Mouse (Mus musculus): ENCODE data around the gene Naip6.
"Not testable (repeated sequence)": the region's sequence is repeated elsewhere in the genome, so short reads cannot be mapped to it uniquely, and the experiment has no call there.

The Naip6 gene

DNA sequence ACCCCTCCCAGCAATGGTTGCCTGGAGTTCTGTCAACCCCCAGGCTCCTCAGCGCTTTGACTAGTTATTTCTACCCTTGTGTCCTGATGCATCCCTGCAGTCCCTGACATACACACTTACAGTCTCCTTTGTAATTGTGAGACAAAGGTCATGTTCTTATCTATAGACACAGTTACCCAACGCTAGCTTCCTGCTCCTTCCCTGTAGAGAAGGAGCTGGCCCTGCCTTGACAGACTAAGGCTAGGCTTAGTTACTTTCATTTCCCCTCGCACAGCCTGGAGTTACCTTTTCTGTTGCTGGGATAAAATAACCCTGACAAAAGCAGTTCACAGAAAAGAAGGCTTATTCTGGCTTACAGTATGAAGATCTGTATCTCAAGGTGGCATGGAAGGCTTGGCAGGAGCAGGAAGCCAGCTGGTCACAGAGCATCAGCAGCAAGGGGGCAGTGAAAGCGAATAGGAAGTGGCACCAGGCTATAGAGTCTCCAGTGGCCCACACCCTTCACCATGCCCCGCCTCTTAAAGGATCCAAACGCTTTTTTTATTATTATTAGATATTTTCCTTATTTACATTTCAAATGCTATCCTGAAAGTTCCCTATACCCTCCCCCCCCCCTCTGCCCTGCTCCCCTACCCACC lies at the start of gene Naip6:
Naip6 (minus strand) TSS at position 419 of the 638 bp plus-strand sequence.
- DNase-seq (ENCODE audit: low spot score in 2 of 2), result not testable (repeated sequence)

- DNase-seq (ENCODE audit: low spot score in 2 of 2), result not testable (repeated sequence)
Observed at GRCm38 (mm10) chr13:100352315-100352714, 34.8 kb upstream of the Naip6 start.

GRCm38 (mm10) chr13:100349510-100350173 lies 32.2 kb upstream of the Naip6 start:
- DNase-seq (ENCODE audit: low spot score in 2 of 2), result not testable (repeated sequence)

- no peak for DNase-seq (ENCODE audit: low spot score in 2 of 2)
Observed at GRCm38 (mm10) chr13:100341822-100342221, 24.3 kb upstream of the Naip6 start.

DNA sequence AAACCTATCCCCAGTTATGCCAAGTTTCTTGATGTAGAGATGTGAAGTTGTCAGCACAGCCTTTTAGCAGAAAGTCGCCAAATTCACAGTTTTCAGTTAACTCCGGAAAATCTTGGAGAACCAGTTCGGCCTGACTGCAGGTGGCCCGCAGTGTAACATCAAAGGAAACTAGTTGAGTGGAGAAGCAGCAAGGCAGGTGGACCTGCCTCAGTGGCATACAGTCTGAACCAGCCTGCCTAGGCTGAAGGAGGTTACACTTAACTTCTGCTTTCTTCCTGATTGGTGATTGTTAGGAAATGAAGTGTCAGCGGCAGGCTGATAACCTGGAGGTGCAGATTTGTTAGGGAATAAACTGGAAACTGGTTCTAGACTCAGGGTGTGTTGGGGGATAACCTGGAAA lies 14.3 kb upstream of the Naip6 start:
- not testable (repeated sequence) for DNase-seq (ENCODE audit: low spot score in 2 of 2)

DNA sequence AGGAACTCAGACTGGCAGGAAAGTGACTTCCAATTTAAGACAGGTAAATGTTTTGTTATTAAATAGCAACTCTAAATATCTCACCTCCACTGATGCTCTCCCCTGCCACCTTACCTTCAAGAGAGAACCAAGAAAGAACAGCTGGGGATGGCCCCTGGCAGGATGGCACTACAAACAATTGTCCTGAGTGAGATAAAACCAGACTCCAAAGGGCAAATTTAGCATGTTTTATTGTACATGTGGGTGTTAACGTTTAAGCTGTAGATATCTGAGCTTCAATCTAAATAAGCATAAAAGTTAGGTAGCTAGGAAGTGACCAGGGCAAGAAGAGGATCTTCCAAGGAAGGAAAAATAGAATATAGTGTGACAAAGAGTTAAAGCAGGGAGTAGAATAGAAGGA lies 11.4 kb upstream of the Naip6 start:
- not testable (repeated sequence) for DNase-seq (ENCODE audit: low spot score in 2 of 2)

DNA sequence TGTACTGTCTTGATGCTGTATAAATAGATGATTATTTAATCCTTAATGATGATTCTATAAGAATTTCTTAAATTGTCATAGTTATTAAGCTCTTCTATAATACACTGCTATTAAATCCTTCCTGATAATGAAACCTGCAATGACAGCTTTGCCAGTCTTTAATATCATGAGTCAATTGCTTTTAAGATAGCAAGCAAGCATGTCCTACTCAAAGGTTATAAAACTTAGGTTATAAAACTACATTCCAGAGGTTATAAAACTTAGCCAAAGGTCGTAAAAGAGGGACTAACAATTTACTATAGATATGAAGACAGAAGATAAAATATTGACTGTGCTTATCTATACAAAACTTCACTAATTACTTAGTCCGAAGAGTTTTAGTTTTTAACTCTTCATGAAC lies 10.6 kb upstream of the Naip6 start:
- not testable (repeated sequence) for DNase-seq (ENCODE audit: low spot score in 2 of 2)

DNA sequence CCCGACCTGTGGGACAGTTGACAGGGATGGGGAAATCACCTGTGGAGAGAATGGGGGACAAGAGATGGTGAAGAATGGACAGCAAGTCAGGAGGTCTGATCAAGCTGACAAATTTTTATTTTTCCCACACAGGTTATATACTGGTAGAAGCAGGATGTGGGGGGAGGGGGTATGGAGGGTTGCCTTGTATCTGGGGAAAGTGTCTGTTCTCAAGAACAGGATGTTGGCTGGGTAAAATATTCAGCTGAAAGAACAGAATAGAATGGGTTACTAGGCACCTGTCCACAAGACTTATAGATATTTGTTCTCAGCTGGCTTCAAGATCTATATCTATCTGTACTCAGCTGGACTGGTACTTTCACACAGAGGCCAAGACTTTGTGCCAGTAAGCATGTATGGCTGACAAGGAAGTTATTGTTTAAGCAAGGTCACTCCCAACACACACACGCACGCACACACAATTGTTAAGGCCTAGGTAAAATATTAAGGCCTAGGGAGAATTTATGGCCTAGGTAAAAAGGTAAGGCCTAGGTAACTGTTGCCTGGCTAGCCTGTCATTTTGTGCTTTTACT lies 4.9 kb upstream of the Naip6 start:
- not testable (repeated sequence) for DNase-seq (ENCODE audit: low spot score in 2 of 2)

DNA sequence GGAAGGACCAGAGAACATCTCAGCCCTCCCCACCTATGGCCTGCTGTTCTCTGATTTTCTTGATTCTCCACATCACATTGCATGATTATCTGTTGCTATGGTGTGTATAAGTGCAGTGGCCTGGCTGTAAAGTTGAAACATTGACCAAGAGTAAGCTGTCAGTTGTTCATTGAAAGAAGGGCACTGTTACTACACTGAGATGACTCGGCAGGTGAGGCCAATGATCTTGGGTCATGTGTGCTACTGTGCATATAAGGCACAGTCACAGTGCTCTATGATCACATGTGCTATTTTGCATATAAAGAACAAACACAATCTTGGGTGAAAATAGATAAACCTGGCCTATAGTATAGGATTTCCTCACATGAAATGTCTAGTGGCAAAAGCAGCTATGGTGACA lies 32.9 kb downstream of the Naip6 start:
- DNase-seq (ENCODE audit: low spot score in 2 of 2), result no peak

GRCm38 (mm10) chr13:100271474-100272132 lies 45.9 kb downstream of the Naip6 start:
- DNase-seq (ENCODE audit: low spot score in 2 of 2), result not testable (repeated sequence)

GRCm38 (mm10) chr13:100256996-100257395 lies 60.5 kb downstream of the Naip6 start:
- DNase-seq (ENCODE audit: low spot score in 2 of 2), result not testable (repeated sequence)

- not testable (repeated sequence) for DNase-seq (ENCODE audit: low spot score in 2 of 2)
Observed at GRCm38 (mm10) chr13:100255925-100256324, 61.5 kb downstream of the Naip6 start.

DNA sequence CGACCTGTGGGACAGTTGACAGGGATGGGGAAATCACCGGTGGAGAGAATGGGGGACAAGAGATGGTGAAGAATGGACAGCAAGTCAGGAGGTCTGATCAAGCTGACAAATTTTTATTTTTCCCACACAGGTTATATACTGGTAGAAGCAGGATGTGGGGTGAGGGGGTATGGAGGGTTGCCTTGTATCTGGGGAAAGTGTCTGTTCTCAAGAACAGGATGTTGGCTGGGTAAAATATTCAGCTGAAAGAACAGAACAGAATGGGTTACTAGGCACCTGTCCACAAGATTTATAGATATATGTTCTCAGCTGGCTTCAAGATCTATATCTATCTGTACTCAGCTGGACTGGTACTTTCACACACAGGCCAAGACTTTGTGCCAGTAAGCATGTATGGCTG lies 65.6 kb downstream of the Naip6 start:
- not testable (repeated sequence) for DNase-seq (ENCODE audit: low spot score in 2 of 2)

GRCm38 (mm10) chr13:100246896-100247519 lies 70.5 kb downstream of the Naip6 start:
- not testable (repeated sequence) for DNase-seq (ENCODE audit: low spot score in 2 of 2)

GRCm38 (mm10) chr13:100246223-100246622 lies 71.3 kb downstream of the Naip6 start, which contains the start of gene Naip5:
Gene Naip5 (minus strand): TSS chr13:100246323.
- DNase-seq (ENCODE audit: low spot score in 2 of 2), result not testable (repeated sequence)

GRCm38 (mm10) chr13:100243702-100244101 lies 73.8 kb downstream of the Naip6 start:
- no peak for DNase-seq (ENCODE audit: low spot score in 2 of 2)
